Mouse (Mus musculus): Measurements from ENCODE around the gene Mgll.

- TF ChIP-seq CTCF (conservative IDR thresholded peaks at IDR 0.05; ENCODE audit: insufficient read depth, insufficient read length, low read depth, low read length) (no peak), POLR2A (IDR thresholded peaks at IDR 0.05; ENCODE audit: low read depth, low read length) (no peak)
These were observed 1.3 kb upstream of the Mgll start for GRCm38 (mm10) chr6:88722906-88723305.

All from kidney, adult 2 months (tissue).